Mouse (Mus musculus) CH12.LX (cell line): ENCODE results near the gene Por. TPM values are rescaled to one million over a fixed set of nuclear protein-coding genes. Genes with fewer than 3 reads are reported as not detected.

Experiments
- DNase-seq: peaks from one replicate; pipeline ENCODE4 v3.0.0-alpha.2; 2013; ENCODE audit errors: extremely low read depth
- H3K27ac ChIP-seq: 2 replicates; pipeline ENCODE4 v1.5.1; 2012; ENCODE audit warnings: low read depth, mild to moderate bottlenecking, control low read depth, moderate library complexity; ENCODE audit not compliant: insufficient read depth
- H3K27me3 ChIP-seq: replicated peaks from 2 replicates; pipeline ENCODE3; 2012; ENCODE audit warnings: inconsistent platforms
- H3K36me3 ChIP-seq, 2 experiments: replicated peaks in 1 of 2; 2 replicates each; pipeline versions ENCODE3 to v1.6.1; 2012; ENCODE audit warnings: inconsistent platforms in 1 of 2, low read length in 1 of 2, mild to moderate bottlenecking in 1 of 2, mixed read lengths in 1 of 2, moderate library complexity in 1 of 2; ENCODE audit not compliant: control insufficient read depth in 1 of 2, insufficient read depth in 1 of 2
- H3K4me1 ChIP-seq, 2 experiments: 2 replicates each; pipeline ENCODE4 v1.6.1; 2012; ENCODE audit warnings: inconsistent platforms in 1 of 2, moderate library complexity in 1 of 2; ENCODE audit not compliant: insufficient read depth in 2 of 2, control insufficient read depth in 1 of 2
- H3K4me2 ChIP-seq: 2 replicates; pipeline ENCODE4 v1.6.1; 2012; ENCODE audit warnings: low read depth, mild to moderate bottlenecking, control low read depth; ENCODE audit not compliant: poor library complexity, insufficient read depth, severe bottlenecking
- H3K4me3 ChIP-seq, 3 experiments: fragments of 150-350 bp in 1 of 3; sonication (generic) in 1 of 3; replicated peaks in 1 of 3; 2 replicates each; pipeline versions ENCODE3 to v1.5.1; 2011 to 2012; ENCODE audit warnings: low read depth in 2 of 3, low read length in 2 of 3, mild to moderate bottlenecking in 2 of 3, moderate library complexity in 2 of 3, control low read depth in 1 of 3, improper control_type of control experiment in 1 of 3, inconsistent platforms in 1 of 3, mixed read lengths in 1 of 3; ENCODE audit not compliant: poor library complexity in 1 of 3
- H3K79me2 ChIP-seq: replicated peaks from 2 replicates; pipeline ENCODE4 v1.6.1; 2012; ENCODE audit warnings: mild to moderate bottlenecking, moderate library complexity; ENCODE audit not compliant: control insufficient read depth, poor library complexity, insufficient read depth, severe bottlenecking; ENCODE audit errors: extremely low read depth
- H3K9ac ChIP-seq: 2 replicates; pipeline ENCODE4 v1.6.1; 2012; ENCODE audit warnings: low read depth, mild to moderate bottlenecking, control low read depth, moderate library complexity; ENCODE audit not compliant: insufficient read depth
- H3K9me3 ChIP-seq: replicated peaks from 2 replicates; pipeline ENCODE3; 2012; ENCODE audit warnings: low read length, inconsistent platforms, mixed read lengths
- CHD2 ChIP-seq: IDR thresholded peaks from 2 replicates; pipeline ENCODE4 v1.6.1; 2011; ENCODE audit warnings: low read length, improper control_type of control experiment
- KAT2A ChIP-seq: IDR thresholded peaks from 2 replicates; pipeline ENCODE4 v1.6.1; 2012; ENCODE audit warnings: low read length, improper control_type of control experiment, inconsistent platforms; ENCODE audit not compliant: insufficient replicate concordance
- POLR2A ChIP-seq: IDR thresholded peaks from 2 replicates; pipeline ENCODE4 v1.6.1; 2011; ENCODE audit warnings: low read depth, mild to moderate bottlenecking, improper control_type of control experiment, low read length
- POLR2AphosphoS2 ChIP-seq: IDR thresholded peaks from 2 replicates; pipeline ENCODE4 v1.6.1; 2011; ENCODE audit warnings: low read depth, low read length, improper control_type of control experiment
- RAD21 ChIP-seq: IDR thresholded peaks from 2 replicates; pipeline ENCODE4 v1.6.1; 2011; ENCODE audit warnings: low read depth, mild to moderate bottlenecking, low read length, improper control_type of control experiment, moderate library complexity
- SMC3 ChIP-seq: IDR thresholded peaks from 2 replicates; pipeline ENCODE4 v1.6.1; 2011; ENCODE audit warnings: low read depth, low read length, improper control_type of control experiment
- TCF12 ChIP-seq: IDR thresholded peaks from 2 replicates; pipeline ENCODE4 v1.6.1; 2014; ENCODE audit warnings: low read depth, mild to moderate bottlenecking, inconsistent platforms, low read length, improper control_type of control experiment
- ZNF384 ChIP-seq: IDR thresholded peaks from 2 replicates; pipeline ENCODE4 v1.6.1; 2012; ENCODE audit warnings: low read depth, low read length, improper control_type of control experiment, inconsistent platforms
- dilution Hi-C: fragments of 300-500 bp; cut with MboI; formaldehyde crosslinking; loops from 2 replicates; pipeline ENCODE4 v1.14.3; 2020; ENCODE audit warnings: low sequenced_read_pairs; ENCODE audit not compliant: extremely low pct_unique_long_range_greater_than_20kb, extremely low pct_ligation_motif_present
- in situ Hi-C: fragments of 300-500 bp; cut with MboI; formaldehyde crosslinking; loops from 3 replicates; pipeline ENCODE4 v1.14.3; 2019; ENCODE audit warnings: low sequenced_read_pairs, low pct_ligation_motif_present, low pct_unique_long_range_greater_than_20kb, mixed read lengths
- polyA plus RNA-seq: library from polyadenylated mRNA; unstranded; fragments of >175 nt; gene quantifications from 2 replicates; pipeline ENCODE4 v1.2.1, GENCODE M21; 2012; ENCODE audit warnings: low read depth; ENCODE audit not compliant: insufficient read length
- total RNA-seq, 2 experiments: library from RNA; depleted of rRNA; stranded (reverse); fragments of 300-350 nt in 1 of 2; fragments of >200 nt in 1 of 2; gene quantifications; 2 replicates each; pipeline ENCODE4 v1.2.3; 2012 to 2014

The Por gene
- total and polyA plus RNA-seq, 3 experiments: 17.3 to 56.8 (median 41.2) TPM

- Histone ChIP-seq H3K4me1 (peaks cover 8 to 39% of the 10 kb centered on the region in 2 experiments), H3K27me3 (no peaks in the 10 kb centered on the region), H3K9me3 (no peaks in the 10 kb centered on the region), H3K79me2 (peaks cover 36% of the 10 kb centered on the region), H3K27ac (no peak overlapping the region)
- in situ Hi-C loops: no loop called here
- peak; percentile 21 for DNase-seq
- TF ChIP-seq POLR2A: 0 out of 2 replicates have a peak, but pooled peaks have one; percentile 9
- TF ChIP-seq ZNF384: no peak
- no peak for TF ChIP-seq KAT2A
- TF ChIP-seq TCF12: no peak
- TF ChIP-seq RAD21: no peak
- no peak for TF ChIP-seq POLR2AphosphoS2
- TF ChIP-seq CHD2: 0 out of 2 replicates have a peak, but pooled peaks have one; percentile 14
- TF ChIP-seq, all 38 proteins: peak for 2
- dilution Hi-C loops: no loop called here
- peak overlapping the region; percentile 90 for H3K9ac ChIP-seq
- peak overlapping the region; percentile 80 for H3K4me2 ChIP-seq
- H3K4me3 ChIP-seq: peak overlapping the region in 1 of 3 experiments; percentile 87
- H3K36me3 ChIP-seq: peaks cover 27 to 51% of the 10 kb centered on the region in 2 experiments
These were observed 110.5 kb downstream of the Por start for GRCm38 (mm10) chr5:135780331-135780730.

- TF ChIP-seq SMC3: no peak
- TF ChIP-seq, all 38 proteins: peak for 0
- Histone ChIP-seq H3K27me3 (no peaks in the 10 kb centered on the region), H3K9ac (no peak overlapping the region), H3K4me2 (no peak overlapping the region), H3K79me2 (peaks cover 36% of the 10 kb centered on the region), H3K27ac (no peak overlapping the region), H3K36me3 (peaks cover 53 to 76% of the 10 kb centered on the region in 2 experiments), H3K4me1 (peaks cover 4 to 26% of the 10 kb centered on the region in 2 experiments), H3K4me3 (no peak overlapping the region), H3K9me3 (no peaks in the 10 kb centered on the region)
- dilution Hi-C loops: no loop called here
- in situ Hi-C loops: no loop called here
- no peak for DNase-seq
These were observed 113.1 kb downstream of the Por start for GRCm38 (mm10) chr5:135782901-135783300.

Other genes starting within 250 kb of the Por start
- gene Hip1, start 124.9 kb upstream of the Por start, total RNA-seq (2012; rRNA removed): 6.3 and 6.4 TPM in 2 replicates
- gene Hip1, start 124.9 kb upstream of the Por start, total RNA-seq (2014; rRNA removed): 1.8 and 2.2 TPM in 2 replicates
- gene Hip1, start 124.9 kb upstream of the Por start, polyA plus RNA-seq: 3.4 and 3.6 TPM in 2 replicates
- gene Ccl26, start 106.5 kb upstream of the Por start, total RNA-seq (2012; rRNA removed): not detected in 2 replicates
- gene Ccl26, start 106.5 kb upstream of the Por start, total RNA-seq (2014; rRNA removed): not detected in 2 replicates
- not detected in 2 replicates for gene Ccl26, start 106.5 kb upstream of the Por start, polyA plus RNA-seq
- not detected in 2 replicates for gene Ccl24, start 97.0 kb upstream of the Por start, total RNA-seq (2012; rRNA removed)
- gene Ccl24, start 97.0 kb upstream of the Por start, total RNA-seq (2014; rRNA removed): not detected in 2 replicates
- not detected in 2 replicates for gene Ccl24, start 97.0 kb upstream of the Por start, polyA plus RNA-seq
- gene Rhbdd2, start 37.4 kb upstream of the Por start, total RNA-seq (2012; rRNA removed): 5.6 and 6.4 TPM in 2 replicates
- gene Rhbdd2, start 37.4 kb upstream of the Por start, total RNA-seq (2014; rRNA removed): 3.3 and 3.7 TPM in 2 replicates
- 19.8 and 21.3 TPM in 2 replicates for gene Rhbdd2, start 37.4 kb upstream of the Por start, polyA plus RNA-seq
- gene Tmem120a, start 74.4 kb downstream of the Por start, total RNA-seq (2012; rRNA removed): 21.4 and 22.2 TPM in 2 replicates
- 9.1 and 12.0 TPM in 2 replicates for gene Tmem120a, start 74.4 kb downstream of the Por start, total RNA-seq (2014; rRNA removed)
- gene Tmem120a, start 74.4 kb downstream of the Por start, polyA plus RNA-seq: 27.1 and 27.7 TPM in 2 replicates
- gene Styxl1, start 108.4 kb downstream of the Por start, total RNA-seq (2012; rRNA removed): not detected in 2 replicates
- not detected in 2 replicates for gene Styxl1, start 108.4 kb downstream of the Por start, total RNA-seq (2014; rRNA removed)
- gene Styxl1, start 108.4 kb downstream of the Por start, polyA plus RNA-seq: not detected in 2 replicates
- 152 and 163 TPM in 2 replicates for gene Mdh2, start 108.4 kb downstream of the Por start, total RNA-seq (2012; rRNA removed)
- gene Mdh2, start 108.4 kb downstream of the Por start, total RNA-seq (2014; rRNA removed): 119 and 133 TPM in 2 replicates
- 489 and 569 TPM in 2 replicates for gene Mdh2, start 108.4 kb downstream of the Por start, polyA plus RNA-seq
- not detected in 2 replicates for gene Srrm3, start 136.9 kb downstream of the Por start, total RNA-seq (2012; rRNA removed)
- gene Srrm3, start 136.9 kb downstream of the Por start, total RNA-seq (2014; rRNA removed): not detected in 2 replicates
- not detected in 2 replicates for gene Srrm3, start 136.9 kb downstream of the Por start, polyA plus RNA-seq
- gene Hspb1, start 217.9 kb downstream of the Por start, total RNA-seq (2012; rRNA removed): 0.97 and 1.1 TPM in 2 replicates
- 1.7 and 2.6 TPM in 2 replicates for gene Hspb1, start 217.9 kb downstream of the Por start, total RNA-seq (2014; rRNA removed)
- 3.6 and 3.8 TPM in 2 replicates for gene Hspb1, start 217.9 kb downstream of the Por start, polyA plus RNA-seq